Mouse (Mus musculus) lung, embryonic 16.5 days (tissue): ENCODE results near the gene Acsl5. TPM values are rescaled to one million over a fixed set of nuclear protein-coding genes. Genes with fewer than 3 reads are reported as not detected.

ENCODE experiments used
- ATAC-seq: fragments of 200-750 bp; cut with Nextera tagmentation; 2 replicates; pipeline ENCODE4 v1.8.0; 2017; ENCODE audit warnings: low read depth, mild to moderate bottlenecking, moderate library complexity
- H3K27ac ChIP-seq: fragments of 300-500 bp; sonication (generic); 2 replicates; pipeline ENCODE4 v1.5.1; 2014; ENCODE audit warnings: mild to moderate bottlenecking, control low read depth, low read length
- H3K27me3 ChIP-seq: fragments of 300-500 bp; sonication (generic); 2 replicates; pipeline ENCODE4 v1.6.1; 2014; ENCODE audit warnings: low read depth, low read length, mixed read lengths; ENCODE audit not compliant: control insufficient read depth, insufficient read depth
- H3K36me3 ChIP-seq: fragments of 300-500 bp; sonication (generic); 2 replicates; pipeline ENCODE4 v1.6.1; 2014; ENCODE audit warnings: low read length; ENCODE audit not compliant: control insufficient read depth, insufficient read depth
- H3K4me1 ChIP-seq: fragments of 300-500 bp; sonication (generic); replicated peaks from 2 replicates; pipeline ENCODE4 v1.6.1; 2014; ENCODE audit warnings: low read length, mixed read lengths; ENCODE audit not compliant: control insufficient read depth, insufficient read depth
- H3K4me2 ChIP-seq: fragments of 300-500 bp; sonication (generic); 2 replicates; pipeline ENCODE4 v1.6.1; 2014; ENCODE audit warnings: low read depth, low read length, control low read depth
- H3K4me3 ChIP-seq: fragments of 300-500 bp; sonication (generic); 2 replicates; pipeline ENCODE4 v1.5.1; 2014; ENCODE audit warnings: mild to moderate bottlenecking, low read length, control low read depth
- H3K9ac ChIP-seq: fragments of 300-500 bp; sonication (generic); 2 replicates; pipeline ENCODE4 v1.6.1; 2014; ENCODE audit warnings: low read length, control low read depth
- H3K9me3 ChIP-seq: fragments of 300-500 bp; sonication (generic); 2 replicates; pipeline ENCODE4 v1.6.1; 2016; ENCODE audit warnings: low read length; ENCODE audit not compliant: control insufficient read depth
- WGBS: fragments of 180-500 bp; shearing (Covaris S2); extraction: QIAGEN DNeasy Blood & Tissue Kit; methylation state at CpG from one replicate; pipeline ENCODE4 v1.1.7; 2014; 5-methylcytosine and 5-hydroxymethylcytosine counted together
- polyA plus RNA-seq: library from polyadenylated mRNA; unstranded; fragments of >200 nt; fragmentation: Nextera tagmentation; extraction: Ambion mirVana; gene quantifications from 2 replicates; pipeline ENCODE4 v1.2.1, GENCODE M21; 2015

Acsl5 gene
- polyA plus RNA-seq, 1 experiment from 2014 or later: 86.3 TPM

GRCm38 (mm10) chr19:55288974-55289373 lies 37.2 kb downstream of the Acsl5 start:
- H3K9me3 ChIP-seq: no peaks in the 10 kb centered on the region
- no peaks in the 10 kb centered on the region for H3K27me3 ChIP-seq
- H3K27ac ChIP-seq: no peak overlapping the region
- no peak for ATAC-seq
- no peaks in the 10 kb centered on the region for H3K4me1 ChIP-seq
- no peak overlapping the region for H3K4me3 ChIP-seq
- peaks cover 28% of the 10 kb centered on the region for H3K36me3 ChIP-seq
- no peak overlapping the region for H3K9ac ChIP-seq
- H3K4me2 ChIP-seq: no peak overlapping the region

GRCm38 (mm10) chr19:55290621-55291270 lies 39.0 kb downstream of the Acsl5 start:
- Histone ChIP-seq H3K9me3 (no peaks in the 10 kb centered on the region), H3K4me1 (no peaks in the 10 kb centered on the region), H3K27ac (no peak overlapping the region), H3K4me2 (no peak overlapping the region), H3K9ac (no peak overlapping the region), H3K27me3 (no peaks in the 10 kb centered on the region), H3K4me3 (no peak overlapping the region), H3K36me3 (peaks cover 19% of the 10 kb centered on the region)
- ATAC-seq: no peak
- WGBS: 85% methylated on average over 2 of the region's 2 CpGs

- 95% methylated on average over 2 of the region's 2 CpGs for WGBS
Observed at GRCm38 (mm10) chr19:55292210-55292850, 40.6 kb downstream of the Acsl5 start.

GRCm38 (mm10) chr19:55293175-55293574 lies 41.4 kb downstream of the Acsl5 start:
- no peaks in the 10 kb centered on the region for H3K4me1 ChIP-seq
- no peaks in the 10 kb centered on the region for H3K27me3 ChIP-seq
- ATAC-seq: no peak
- no peak overlapping the region for H3K9ac ChIP-seq
- H3K36me3 ChIP-seq: peaks cover 28% of the 10 kb centered on the region
- WGBS: 31% methylated on average over 4 of the region's 4 CpGs
- no peak overlapping the region for H3K4me3 ChIP-seq
- no peak overlapping the region for H3K27ac ChIP-seq
- H3K9me3 ChIP-seq: no peaks in the 10 kb centered on the region
- no peak overlapping the region for H3K4me2 ChIP-seq

More at GRCm38 (mm10) chr19:55292210-55292850, 40.6 kb downstream of the Acsl5 start:
- ATAC-seq: no peak
- no peak overlapping the region for H3K4me3 ChIP-seq
- no peaks in the 10 kb centered on the region for H3K4me1 ChIP-seq
- H3K27me3 ChIP-seq: no peaks in the 10 kb centered on the region
- no peaks in the 10 kb centered on the region for H3K9me3 ChIP-seq
- H3K9ac ChIP-seq: no peak overlapping the region
- no peak overlapping the region for H3K27ac ChIP-seq
- peaks cover 28% of the 10 kb centered on the region for H3K36me3 ChIP-seq
- H3K4me2 ChIP-seq: no peak overlapping the region

- H3K27ac ChIP-seq: no peak overlapping the region
- H3K4me3 ChIP-seq: no peak overlapping the region
- no peak for ATAC-seq
- 72% methylated on average over 9 of the region's 9 CpGs for WGBS
- H3K27me3 ChIP-seq: no peaks in the 10 kb centered on the region
- no peak overlapping the region for H3K4me2 ChIP-seq
- H3K36me3 ChIP-seq: peaks cover 25% of the 10 kb centered on the region
- H3K9me3 ChIP-seq: no peaks in the 10 kb centered on the region
- H3K9ac ChIP-seq: no peak overlapping the region
- no peaks in the 10 kb centered on the region for H3K4me1 ChIP-seq
Observed at GRCm38 (mm10) chr19:55295075-55295474, 43.3 kb downstream of the Acsl5 start.

- 77% methylated on average over 3 of the region's 3 CpGs for WGBS
- no peak overlapping the region for H3K4me2 ChIP-seq
- no peaks in the 10 kb centered on the region for H3K9me3 ChIP-seq
- no peak overlapping the region for H3K9ac ChIP-seq
- H3K36me3 ChIP-seq: peaks cover 23% of the 10 kb centered on the region
- no peaks in the 10 kb centered on the region for H3K4me1 ChIP-seq
- H3K27me3 ChIP-seq: no peaks in the 10 kb centered on the region
- no peak overlapping the region for H3K4me3 ChIP-seq
- no peak overlapping the region for H3K27ac ChIP-seq
- ATAC-seq: no peak
Observed at GRCm38 (mm10) chr19:55295556-55295955, 43.8 kb downstream of the Acsl5 start.

GRCm38 (mm10) chr19:55296301-55296700 lies 44.6 kb downstream of the Acsl5 start:
- no peaks in the 10 kb centered on the region for H3K9me3 ChIP-seq
- no peak for ATAC-seq
- H3K27ac ChIP-seq: no peak overlapping the region
- H3K4me3 ChIP-seq: no peak overlapping the region
- no peaks in the 10 kb centered on the region for H3K4me1 ChIP-seq
- 94% methylated on average over 2 of the region's 2 CpGs for WGBS
- H3K36me3 ChIP-seq: peaks cover 24% of the 10 kb centered on the region
- H3K4me2 ChIP-seq: no peak overlapping the region
- no peaks in the 10 kb centered on the region for H3K27me3 ChIP-seq
- H3K9ac ChIP-seq: no peak overlapping the region

- WGBS: 92% methylated on average over 2 of the region's 2 CpGs
- Histone ChIP-seq H3K4me3 (no peak overlapping the region), H3K27me3 (no peaks in the 10 kb centered on the region), H3K4me2 (no peak overlapping the region), H3K9me3 (no peaks in the 10 kb centered on the region), H3K4me1 (no peaks in the 10 kb centered on the region), H3K36me3 (peaks cover 26% of the 10 kb centered on the region), H3K27ac (no peak overlapping the region), H3K9ac (no peak overlapping the region)
- no peak for ATAC-seq
Observed at GRCm38 (mm10) chr19:55297489-55297888, 45.8 kb downstream of the Acsl5 start.

- Histone ChIP-seq H3K9me3 (no peaks in the 10 kb centered on the region), H3K27me3 (no peaks in the 10 kb centered on the region), H3K4me3 (no peak overlapping the region), H3K4me2 (no peak overlapping the region), H3K9ac (no peak overlapping the region), H3K36me3 (peaks cover 30% of the 10 kb centered on the region), H3K4me1 (no peaks in the 10 kb centered on the region), H3K27ac (no peak overlapping the region)
- ATAC-seq: no peak
- 68% methylated on average over 5 of the region's 5 CpGs for WGBS
Observed at GRCm38 (mm10) chr19:55297961-55298360, 46.2 kb downstream of the Acsl5 start.
